ENCODE assay signal across 24 mouse cellular contexts in the genomic region with DNA sequence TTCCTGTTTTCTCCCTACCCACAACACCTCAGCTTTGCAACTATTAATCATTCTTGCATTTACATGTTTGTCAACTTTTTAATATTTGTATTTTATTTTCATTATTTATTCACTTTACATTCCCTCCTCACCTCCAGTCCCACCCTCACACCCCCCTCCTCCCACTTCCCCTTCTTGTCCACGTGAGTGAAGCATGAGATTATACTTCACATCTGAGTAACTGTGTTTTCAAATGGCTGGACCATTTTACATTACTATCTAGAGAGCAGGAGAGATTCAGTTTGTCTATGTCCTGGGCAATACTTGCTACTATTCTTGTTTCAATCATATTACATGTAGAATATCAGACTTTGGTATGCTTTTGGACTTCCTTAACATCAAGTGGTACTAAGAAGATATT.
DNase-seq lines count a peak whose midpoint lies in the region; ATAC-seq and TF ChIP-seq lines count a peak whose summit lies in the region.
"Had no signal": no experiment of that assay in that cellular context is flagged by ENCODE, and none has a peak within 500 bp of the region (broad histone marks: within the 10 kb centered on the region; RNA-seq: fewer than 3 reads in every experiment).

No protein-coding gene starts in this region.

- no peak overlapping the region for H3K4me2 ChIP-seq in forebrain, embryonic 11.5 days (ENCODE audit: low read depth, low read length, severe bottlenecking)
- no peak overlapping the region for H3K4me2 ChIP-seq in midbrain, embryonic 16.5 days (ENCODE audit: low read length)

- H3K4me3 ChIP-seq in MEL (ENCODE audit: control insufficient read depth in 1 of 2, insufficient read depth in 1 of 2, low read depth in 2 of 2, low read length in 2 of 2), result no peak overlapping the region
- H3K4me3 ChIP-seq in forebrain, embryonic 11.5 days (ENCODE audit: low read depth, low read length), result no peak overlapping the region
- H3K4me3 ChIP-seq in midbrain, embryonic 16.5 days (ENCODE audit: low read depth, low read length), result no peak overlapping the region

- H3K27ac ChIP-seq in MEL (ENCODE audit: control insufficient read depth, low read depth, low read length), result no peak overlapping the region
- no peak overlapping the region for H3K27ac ChIP-seq in forebrain, embryonic 11.5 days (ENCODE audit: low read depth, low read length)
- H3K27ac ChIP-seq in midbrain, embryonic 16.5 days (ENCODE audit: low read length), result no peak overlapping the region

- peak; percentile 16 for DNase-seq in A20 (ENCODE audit: low read depth, low spot score)
- DNase-seq in B cell, adult 2 months, result peak; percentile 18 to 28
- peak; percentile 37 for DNase-seq in MEL (ENCODE audit: low read depth, low spot score)
- DNase-seq in splenic B cell, adult 2 months (ENCODE audit: low read depth, low spot score), result peak; percentile 34
- DNase-seq in frontal cortex, postnatal 10 days (ENCODE audit: low spot score in 2 of 2), result no peak
- DNase-seq in forebrain, embryonic 11.5 days (ENCODE audit: low spot score), result no peak
- DNase-seq in testis, postnatal 10 days (ENCODE audit: low spot score), result no peak
- DNase-seq: adrenal gland, adult 2 months; adrenal gland, adult 8-10 months; adrenal gland, postnatal 10 days; adrenal gland, postnatal 14 days; adrenal gland, postnatal 25 days; adrenal gland, postnatal 36 days; cerebellum, adult 11 months; cerebellum, adult 11-12 months; cerebellum, adult 18-20 months; cerebellum, adult 2 months; cerebellum, adult 8-10 months had no signal

- H3K4me1 ChIP-seq in MEL (ENCODE audit: control insufficient read depth in 1 of 2, insufficient read depth in 2 of 2, low read length in 2 of 2), result no peaks in the 10 kb centered on the region; a peak in 1 of 4 replicates
- no peaks in the 10 kb centered on the region for H3K4me1 ChIP-seq in forebrain, embryonic 11.5 days (replicated peaks; ENCODE audit: control insufficient read depth, insufficient read depth, low read length)
- no peaks in the 10 kb centered on the region for H3K4me1 ChIP-seq in midbrain, embryonic 16.5 days (ENCODE audit: control insufficient read depth, insufficient read depth, low read length)

- no peak for TF ChIP-seq EP300 in MEL (IDR thresholded peaks at IDR 0.05; ENCODE audit: low read depth in 1 of 2, low read length in 2 of 2)

- H3K36me3 ChIP-seq in MEL (ENCODE audit: control insufficient read depth in 1 of 2, insufficient read depth in 2 of 2, low read length in 2 of 2), result peaks cover 0 to 4% of the 10 kb centered on the region in 2 experiments; a peak in 3 of 4 replicates
- no peaks in the 10 kb centered on the region for H3K36me3 ChIP-seq in splenic B cell, adult 2 months (ENCODE audit: control insufficient read depth, insufficient read depth, low read length, poor library complexity, severe bottlenecking)
- no peaks in the 10 kb centered on the region for H3K36me3 ChIP-seq in forebrain, embryonic 11.5 days (ENCODE audit: control insufficient read depth, insufficient read depth, low read length)
- H3K36me3 ChIP-seq in midbrain, embryonic 16.5 days (ENCODE audit: control insufficient read depth, insufficient read depth, low read length), result no peaks in the 10 kb centered on the region

- H3K9me3 ChIP-seq in MEL (replicated peaks; ENCODE audit: insufficient read depth, low read length), result no peaks in the 10 kb centered on the region
- no peaks in the 10 kb centered on the region for H3K9me3 ChIP-seq in forebrain, embryonic 11.5 days (ENCODE audit: control insufficient read depth, low read length)
- H3K9me3 ChIP-seq in midbrain, embryonic 16.5 days (replicated peaks; ENCODE audit: control insufficient read depth, low read length, poor library complexity, severe bottlenecking), result no peaks in the 10 kb centered on the region
- H3K9me3 ChIP-seq: G1E had no signal

- no peak for ATAC-seq in forebrain, embryonic 11.5 days (replicated peaks; ENCODE audit: low FRiP score)
- ATAC-seq in midbrain, embryonic 16.5 days, result no peak
- ATAC-seq: activated CD4-positive, CD25-positive, alpha-beta regulatory T cell, adult 4 months; CD4-positive, CD25-positive, alpha-beta regulatory T cell, adult 4 months; Patski had no signal

- H3K27me3 ChIP-seq in MEL (ENCODE audit: control insufficient read depth in 1 of 2, insufficient read depth in 2 of 2, low read length in 2 of 2), result no peaks in the 10 kb centered on the region
- H3K27me3 ChIP-seq in splenic B cell, adult 2 months (ENCODE audit: control insufficient read depth, insufficient read depth, low read length, poor library complexity, severe bottlenecking), result no peaks in the 10 kb centered on the region
- no peaks in the 10 kb centered on the region for H3K27me3 ChIP-seq in forebrain, embryonic 11.5 days (ENCODE audit: control insufficient read depth, insufficient read depth, low read length)
- no peaks in the 10 kb centered on the region for H3K27me3 ChIP-seq in midbrain, embryonic 16.5 days (ENCODE audit: control insufficient read depth, insufficient read depth, low read depth, low read length)
- H3K27me3 ChIP-seq: CH12.LX, Patski had no signal

- no peak overlapping the region for H3K9ac ChIP-seq in MEL (ENCODE audit: control insufficient read depth, low read depth, low read length, poor library complexity, severe bottlenecking)
- H3K9ac ChIP-seq in forebrain, embryonic 11.5 days (ENCODE audit: low read length), result no peak overlapping the region
- H3K9ac ChIP-seq in midbrain, embryonic 16.5 days (ENCODE audit: low read depth, low read length), result no peak overlapping the region

- H3K79me2 ChIP-seq in MEL (ENCODE audit: control insufficient read depth, insufficient read depth, low read length, poor library complexity), result no peaks in the 10 kb centered on the region

- 70% methylated on average over 1 of the region's 1 CpGs for WGBS in forebrain, embryonic 11.5 days
- WGBS in midbrain, embryonic 16.5 days, result 77% methylated on average over 1 of the region's 1 CpGs

- no peak for TF ChIP-seq POLR2A in MEL (IDR thresholded peaks at IDR 0.05; ENCODE audit: control insufficient read depth in 1 of 2, insufficient read depth in 1 of 2, low read depth in 1 of 2, low read length in 2 of 2, poor library complexity in 1 of 2)

- TF ChIP-seq CTCF in MEL (IDR thresholded peaks at IDR 0.05 in 2 of 3, conservative IDR thresholded peaks at IDR 0.05 in 1 of 3; ENCODE audit: control insufficient read depth in 1 of 3, insufficient read depth in 1 of 3, low read depth in 2 of 3, low read length in 3 of 3, poor library complexity in 1 of 3, severe bottlenecking in 1 of 3), result no peak

- TF ChIP-seq RAD21 in MEL (IDR thresholded peaks at IDR 0.05; ENCODE audit: low read depth, low read length), result no peak

TF ChIP-seq in MEL, 35 proteins besides CTCF, POLR2A, EP300 and RAD21:
- no peak for TF ChIP-seq MAZ (IDR thresholded peaks at IDR 0.05; ENCODE audit: low read depth, low read length)
- no peak for TF ChIP-seq TAL1 (IDR thresholded peaks at IDR 0.05; ENCODE audit: low read length)
- peak; percentile 72 for TF ChIP-seq BHLHE40 (IDR thresholded peaks at IDR 0.05; ENCODE audit: borderline replicate concordance, low read depth, low read length)
- peak; percentile 28; the same call in 1 of the 2 replicates for TF ChIP-seq MYC (IDR thresholded peaks at IDR 0.05; ENCODE audit: low read depth, low read length)
- TF ChIP-seq ZNF384 (IDR thresholded peaks at IDR 0.05; ENCODE audit: low read depth, low read length), result no peak
- no peak for TF ChIP-seq POLR2AphosphoS2 (IDR thresholded peaks at IDR 0.05; ENCODE audit: low read length)
- TF ChIP-seq CHD2 (IDR thresholded peaks at IDR 0.05; ENCODE audit: low read length), result no peak
- TF ChIP-seq USF1 (IDR thresholded peaks at IDR 0.05; ENCODE audit: low read depth, low read length), result peak; percentile 60
- no peak for TF ChIP-seq NRF1 (IDR thresholded peaks at IDR 0.05; ENCODE audit: insufficient read depth, low read depth, low read length, poor library complexity, severe bottlenecking)
- TF ChIP-seq RCOR1 (IDR thresholded peaks at IDR 0.05; ENCODE audit: low read depth, low read length), result no peak
- no peak for TF ChIP-seq MXI1 (IDR thresholded peaks at IDR 0.05; ENCODE audit: low read depth, low read length)
- no peak for TF ChIP-seq MAFK (IDR thresholded peaks at IDR 0.05; ENCODE audit: borderline replicate concordance, low read depth, low read length)
- TF ChIP-seq MAX (IDR thresholded peaks at IDR 0.05; ENCODE audit: low read length), result 0 out of 2 replicates have a peak, but pooled peaks have one; percentile 27

Comparison
In these comparisons a context has a peak if more than half of its experiments do, and no peak if none do; other contexts are left out.
1. DNase-seq: peak in A20 (single experiment), B cell, adult 2 months (2 of 2), MEL (single experiment) and splenic B cell, adult 2 months (single experiment); none in frontal cortex, postnatal 10 days (0 of 2), forebrain, embryonic 11.5 days (single experiment) and testis, postnatal 10 days (single experiment).